Mouse (Mus musculus) ES-Bruce4 (cell line): ENCODE data around the gene Mrpl48.

Source experiments
- CTCF ChIP-seq: IDR thresholded peaks from one replicate; pipeline ENCODE4 v1.8.1; 2011; ENCODE audit warnings: low read depth, low read length
- EP300 ChIP-seq: IDR thresholded peaks from 2 replicates; pipeline ENCODE4 v1.6.1; 2011; ENCODE audit warnings: low read depth, low read length; ENCODE audit not compliant: insufficient read depth
- POLR2A ChIP-seq: IDR thresholded peaks from one replicate; pipeline ENCODE4 v1.8.1; 2011; ENCODE audit warnings: low read length; ENCODE audit not compliant: insufficient read depth

- TF ChIP-seq CTCF (no peak), POLR2A (no peak), EP300 (no peak)
Observed at GRCm38 (mm10) chr7:100537519-100537902, 70.6 kb downstream of the Mrpl48 start.
